Mouse (Mus musculus): ENCODE measurements around the gene Pds5b. TPM values are rescaled to one million over a fixed set of nuclear protein-coding genes. Genes with fewer than 3 reads are reported as not detected.
"Not testable (repeated sequence)": the region's sequence is repeated elsewhere in the genome, so short reads cannot be mapped to it uniquely, and the experiment has no call there.

Gene Pds5b
- total RNA-seq (2018; cell fraction: chromatin; rRNA removed): 10 to 100 TPM in 24 of 26 experiments, 1 to 10 TPM in 2; 8.1 to 48.6 (median 38.0) TPM
- total RNA-seq (2018; cell fraction: cytosol; rRNA removed): 10 to 100 TPM in 3 of 26 experiments, 1 to 10 TPM in 23; 5.3 to 11.2 (median 8.5) TPM
- 10 to 100 TPM in 24 of 26 experiments, 1 to 10 TPM in 2; 7.1 to 46.6 (median 23.3) TPM for total RNA-seq (2018; cell fraction: nucleus; rRNA removed)
- polyA plus RNA-seq (2018): 7.0 to 11.5 TPM (median 8.4 TPM) in 3 replicates

DNA sequence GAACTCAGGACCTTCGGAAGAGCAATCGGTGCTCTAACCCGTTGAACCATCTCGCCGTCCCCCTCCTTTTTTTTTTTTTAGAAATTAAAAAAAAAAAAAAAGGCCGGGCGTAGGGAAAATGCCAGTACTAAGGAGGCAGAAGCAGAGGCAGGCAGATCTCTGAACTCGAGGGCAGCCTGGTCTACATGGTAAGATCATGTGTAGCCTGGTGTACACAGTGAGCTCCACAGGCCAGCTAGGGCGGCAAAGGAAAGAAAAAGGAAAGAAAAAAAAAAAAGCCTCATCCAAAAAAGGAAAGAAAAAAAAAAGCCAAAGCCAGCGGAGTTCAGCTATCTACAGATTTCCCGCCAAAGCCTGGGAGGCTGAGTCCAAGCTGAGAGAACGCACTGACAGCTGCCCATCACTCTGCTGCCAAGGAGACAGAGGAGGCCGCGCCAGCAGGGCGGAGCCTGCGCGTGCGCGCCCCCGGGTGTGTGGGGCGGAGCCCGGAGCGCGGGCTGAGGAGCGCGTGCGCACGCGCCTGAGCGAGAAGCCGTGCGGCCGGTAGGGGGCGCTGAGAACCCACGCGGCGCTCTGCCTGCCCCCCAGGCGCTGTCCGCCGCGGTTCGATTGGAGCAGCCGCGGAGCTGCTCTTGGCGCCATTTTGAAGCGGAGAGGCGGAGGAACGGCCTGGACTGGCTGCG lies at the start of gene Pds5b:
Gene Pds5b, plus strand, starts transcription at position 587 of the 683 bp plus-strand sequence.
- Histone ChIP-seq H3K27ac (no peak within 1 kb of the TSS), H3K79me2 (ENCODE audit: inconsistent target) (peaks cover 40% of the 10 kb centered on the region), H3K4me3 (ENCODE audit: inconsistent target) (peak within 1 kb of the TSS; percentile 52), H3K36me3 (ENCODE audit: inconsistent target) (no peaks in the 10 kb centered on the region)
- 12% methylated on average over 41 of the region's 49 CpGs for WGBS (ENCODE audit: missing documents)

DNA sequence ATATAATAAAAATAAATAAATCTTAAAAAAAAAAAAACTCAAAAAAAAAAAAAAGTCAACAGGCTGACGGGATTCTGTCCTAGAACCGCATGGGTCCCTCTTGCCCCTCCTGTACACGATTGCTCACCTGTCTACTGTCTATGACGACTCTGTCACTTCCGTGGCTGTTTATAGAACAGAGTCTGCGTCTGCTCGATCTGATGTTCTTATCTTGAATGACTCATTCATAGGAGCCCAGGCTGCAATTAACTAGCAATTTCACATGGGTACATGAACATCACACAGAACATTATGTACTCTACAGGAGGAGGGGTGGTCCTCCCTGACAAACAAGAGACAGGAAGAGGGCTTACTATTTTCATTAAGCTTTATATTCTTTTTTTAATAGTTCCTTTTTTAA lies 48.0 kb upstream of the Pds5b start:
- H3K79me2 ChIP-seq (ENCODE audit: inconsistent target): no peaks in the 10 kb centered on the region
- H3K27ac ChIP-seq: no peak overlapping the region
- H3K36me3 ChIP-seq (ENCODE audit: inconsistent target): no peaks in the 10 kb centered on the region
- no peak overlapping the region for H3K4me3 ChIP-seq (ENCODE audit: inconsistent target)
- whole genome bisulfite sequencing (ENCODE audit: missing documents): 89% methylated on average over 7 of the region's 7 CpGs

DNA sequence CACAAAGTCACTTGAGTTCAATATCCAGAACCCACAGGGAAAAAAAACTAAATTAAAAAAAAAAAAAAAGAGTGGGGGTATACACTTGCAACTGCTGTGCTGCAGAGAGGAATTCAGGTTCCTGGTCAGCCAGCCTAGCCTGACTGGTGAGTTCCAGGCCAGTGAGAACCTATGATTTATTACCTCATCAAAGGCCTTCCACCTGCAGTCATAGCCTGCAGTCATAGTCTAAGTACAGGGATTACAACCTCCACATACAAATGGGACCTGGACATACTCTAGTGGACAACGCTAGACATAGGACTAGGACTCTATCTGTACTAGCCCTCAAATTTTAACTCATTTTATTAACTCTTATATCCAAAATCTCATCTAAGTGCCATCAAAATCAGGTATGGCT lies 44.3 kb upstream of the Pds5b start:
- Histone ChIP-seq H3K4me3 (ENCODE audit: inconsistent target) (no peak overlapping the region), H3K36me3 (ENCODE audit: inconsistent target) (no peaks in the 10 kb centered on the region), H3K79me2 (ENCODE audit: inconsistent target) (no peaks in the 10 kb centered on the region), H3K27ac (no peak overlapping the region)
- 100% methylated on average over 1 of the region's 1 CpGs for WGBS (ENCODE audit: missing documents)

DNA sequence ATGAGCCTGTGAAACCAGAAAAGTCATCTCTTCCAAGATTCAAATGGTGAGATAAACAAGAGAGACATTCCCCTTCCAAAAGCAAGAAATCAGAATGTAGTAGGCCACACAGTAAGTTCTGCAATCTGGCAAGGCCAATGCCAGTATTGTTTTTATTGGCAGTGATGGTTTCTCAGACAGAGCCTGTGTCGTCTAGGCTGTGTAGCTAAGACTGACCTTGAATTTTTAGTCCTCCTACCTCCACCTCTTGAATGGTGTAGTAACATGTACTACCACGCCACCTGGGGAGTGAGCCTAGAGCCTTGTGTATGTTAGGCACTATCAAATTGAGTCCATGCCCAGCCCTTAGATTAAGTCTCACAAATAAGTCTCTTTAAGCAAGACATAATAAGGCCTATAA lies 43.8 kb upstream of the Pds5b start:
- Histone ChIP-seq H3K27ac (no peak overlapping the region), H3K79me2 (ENCODE audit: inconsistent target) (no peaks in the 10 kb centered on the region), H3K4me3 (ENCODE audit: inconsistent target) (no peak overlapping the region), H3K36me3 (ENCODE audit: inconsistent target) (no peaks in the 10 kb centered on the region)
- 100% methylated on average over 2 of the region's 2 CpGs for WGBS (ENCODE audit: missing documents)

DNA sequence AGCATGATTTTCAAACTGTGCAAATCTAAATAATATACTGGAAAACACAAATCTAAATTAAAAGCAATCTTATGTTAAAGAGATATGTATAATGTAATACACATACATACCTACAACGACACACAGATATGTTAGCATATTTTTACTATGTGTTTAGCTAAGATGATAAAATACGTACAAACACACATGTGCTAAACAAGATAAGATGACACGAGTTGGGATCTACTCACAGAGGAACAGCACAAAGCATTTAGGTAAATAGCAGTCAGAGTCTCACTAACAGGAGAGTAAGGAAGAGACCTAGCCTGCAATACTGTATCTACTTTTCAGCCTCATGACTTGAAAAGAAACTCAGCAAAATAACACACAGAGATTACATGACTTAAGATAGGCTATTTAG lies 32.1 kb upstream of the Pds5b start:
- H3K36me3 ChIP-seq (ENCODE audit: inconsistent target): peaks cover 48% of the 10 kb centered on the region; the same call in 1 of the 2 replicates
- H3K4me3 ChIP-seq (ENCODE audit: inconsistent target): no peak overlapping the region
- H3K79me2 ChIP-seq (ENCODE audit: inconsistent target): peaks cover 7% of the 10 kb centered on the region; the same call in 1 of the 2 replicates
- no peak overlapping the region for H3K27ac ChIP-seq
- WGBS (ENCODE audit: missing documents): 92% methylated on average over 3 of the region's 3 CpGs

DNA sequence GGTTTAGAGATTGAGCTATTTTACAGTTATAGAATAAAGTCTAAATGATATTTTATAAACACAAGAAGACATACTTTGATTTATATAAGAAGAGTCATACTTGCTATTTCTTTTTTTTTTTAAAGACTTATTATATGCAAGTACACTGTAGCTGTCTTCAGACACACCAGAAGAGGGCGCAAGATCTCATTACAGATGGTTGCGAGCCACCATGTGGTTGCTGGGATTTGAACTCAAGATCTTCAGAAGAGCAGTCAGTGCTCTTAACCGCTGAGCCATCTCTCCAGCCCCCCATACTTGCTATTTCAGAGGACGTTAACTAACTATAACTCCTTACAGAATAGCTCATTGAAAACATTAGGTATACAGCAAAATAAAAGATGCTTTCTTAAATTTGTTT lies 30.1 kb upstream of the Pds5b start:
- Histone ChIP-seq H3K79me2 (ENCODE audit: inconsistent target) (peaks cover 22% of the 10 kb centered on the region; the same call in 1 of the 2 replicates), H3K36me3 (ENCODE audit: inconsistent target) (peaks cover 45% of the 10 kb centered on the region; the same call in 1 of the 2 replicates)
- WGBS (ENCODE audit: missing documents): 94% methylated on average over 4 of the region's 4 CpGs

DNA sequence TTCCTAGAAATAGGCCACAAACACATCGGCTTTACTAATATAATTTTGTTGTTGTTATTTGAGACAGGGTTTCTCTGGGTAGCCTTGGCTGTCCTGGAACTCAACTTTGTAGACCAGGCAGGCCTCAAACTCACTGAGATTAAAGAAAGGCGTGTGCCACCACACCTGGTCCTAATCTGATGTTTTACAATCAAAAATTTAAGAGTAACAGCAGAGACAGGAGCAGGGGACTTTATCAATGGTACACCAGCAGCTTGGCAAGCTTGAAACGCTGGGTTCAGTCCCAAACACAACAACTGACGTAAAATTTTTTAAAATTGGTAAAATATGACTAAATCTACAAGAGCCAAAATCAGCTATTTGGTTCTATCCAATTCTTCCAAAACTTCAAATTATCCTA lies 28.6 kb upstream of the Pds5b start:
- H3K36me3 ChIP-seq (ENCODE audit: inconsistent target): peaks cover 50% of the 10 kb centered on the region
- peaks cover 35% of the 10 kb centered on the region; the same call in 1 of the 2 replicates for H3K79me2 ChIP-seq (ENCODE audit: inconsistent target)
- no peak overlapping the region for H3K27ac ChIP-seq
- H3K4me3 ChIP-seq (ENCODE audit: inconsistent target): no peak overlapping the region
- WGBS (ENCODE audit: missing documents): 95% methylated on average over 4 of the region's 4 CpGs

More for the DNA sequence above, 30.1 kb upstream of the Pds5b start:
- H3K27ac ChIP-seq; H3K4me3 ChIP-seq (ENCODE audit: inconsistent target): not testable (repeated sequence)

DNA sequence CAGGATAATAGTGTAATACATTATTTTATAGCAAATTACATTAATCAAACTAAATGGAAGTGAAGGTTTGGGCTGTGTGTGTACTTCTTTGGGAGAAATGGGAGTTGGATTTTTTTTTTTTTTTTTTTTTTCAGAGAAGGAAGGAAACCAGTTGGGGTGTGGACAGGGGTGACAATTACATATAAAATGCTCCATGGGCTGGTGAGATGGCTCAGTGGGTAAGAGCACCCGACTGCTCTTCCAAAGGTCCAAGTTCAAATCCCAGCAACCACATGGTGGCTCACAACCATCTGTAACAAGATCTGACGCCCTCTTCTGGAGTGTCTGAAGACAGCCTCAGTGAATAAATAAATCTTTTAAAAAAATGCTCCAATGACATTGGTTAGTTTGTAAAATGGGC lies 21.0 kb upstream of the Pds5b start:
- H3K79me2 ChIP-seq (ENCODE audit: inconsistent target): peaks cover 97% of the 10 kb centered on the region
- H3K27ac ChIP-seq: no peak overlapping the region
- peaks cover 11% of the 10 kb centered on the region for H3K36me3 ChIP-seq (ENCODE audit: inconsistent target)
- no peak overlapping the region for H3K4me3 ChIP-seq (ENCODE audit: inconsistent target)
- WGBS (ENCODE audit: missing documents): 96% methylated on average over 2 of the region's 2 CpGs

DNA sequence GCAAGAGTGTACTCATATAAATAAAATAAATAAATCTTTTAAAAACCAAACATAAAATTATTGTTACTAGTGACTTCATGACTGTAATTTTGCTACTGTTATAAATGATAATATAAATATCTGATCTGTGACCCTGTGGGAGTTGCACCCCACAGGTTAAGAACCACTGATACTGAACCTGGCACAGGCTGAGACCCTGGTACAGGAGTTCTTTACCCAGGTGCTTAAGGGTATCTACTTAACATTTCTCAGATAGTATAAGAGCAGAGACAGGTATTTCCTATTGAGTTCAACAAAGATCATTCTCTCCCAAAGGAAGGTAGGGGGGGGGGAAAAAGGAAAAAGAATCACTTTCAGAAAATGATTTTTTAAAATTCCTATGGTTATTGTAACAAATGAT lies 19.0 kb upstream of the Pds5b start:
- Histone ChIP-seq H3K27ac (no peak overlapping the region), H3K4me3 (ENCODE audit: inconsistent target) (no peak overlapping the region), H3K36me3 (ENCODE audit: inconsistent target) (no peaks in the 10 kb centered on the region; the same call in none of the 2 replicates), H3K79me2 (ENCODE audit: inconsistent target) (peaks cover 100% of the 10 kb centered on the region)

DNA sequence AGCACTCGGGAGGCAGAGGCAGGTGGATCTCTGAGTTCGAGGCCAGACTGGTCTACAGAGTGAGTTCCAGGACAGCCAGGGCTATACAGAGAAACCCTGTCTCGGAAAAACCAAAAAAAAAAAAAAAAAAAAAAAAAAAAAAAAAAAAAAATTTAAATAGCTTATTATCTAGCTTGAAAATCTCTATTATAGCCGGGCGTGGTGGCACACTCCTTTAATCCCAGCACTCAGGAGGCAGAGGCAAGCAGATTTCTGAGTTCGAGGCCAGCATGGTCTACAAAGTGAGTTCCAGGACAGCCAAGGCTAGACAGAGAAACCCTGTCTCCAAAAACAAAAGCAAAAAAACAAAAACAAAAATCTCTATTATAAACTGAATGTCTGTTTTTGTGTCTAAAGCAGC lies 14.1 kb upstream of the Pds5b start:
- H3K4me3 ChIP-seq (ENCODE audit: inconsistent target); H3K27ac ChIP-seq: not testable (repeated sequence)
- H3K36me3 ChIP-seq (ENCODE audit: inconsistent target): peaks cover 12% of the 10 kb centered on the region; the same call in 1 of the 2 replicates
- H3K79me2 ChIP-seq (ENCODE audit: inconsistent target): peaks cover 100% of the 10 kb centered on the region
- 79% methylated on average over 3 of the region's 6 CpGs for WGBS (ENCODE audit: missing documents)

DNA sequence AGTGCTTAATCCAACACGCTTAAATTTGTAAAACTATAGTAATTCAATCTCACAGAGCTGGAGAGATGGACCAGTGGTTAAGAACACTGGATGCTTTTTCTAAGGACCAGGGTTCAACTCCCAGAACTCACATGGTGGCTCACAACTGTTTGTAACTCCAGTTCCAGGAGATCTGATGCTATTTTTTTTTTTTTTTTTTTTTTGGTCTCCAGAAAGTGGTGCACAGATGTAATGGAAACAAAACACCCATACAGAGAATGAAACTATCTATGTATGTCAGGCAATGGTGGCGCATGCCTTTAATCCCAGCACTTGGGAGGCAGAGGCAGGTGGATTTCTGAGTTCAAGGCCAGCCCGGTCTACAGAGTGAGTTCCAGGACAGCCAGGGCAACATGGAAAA lies 13.2 kb upstream of the Pds5b start:
- Histone ChIP-seq H3K36me3 (ENCODE audit: inconsistent target) (peaks cover 12% of the 10 kb centered on the region; the same call in 1 of the 2 replicates), H3K79me2 (ENCODE audit: inconsistent target) (peaks cover 97% of the 10 kb centered on the region)
- WGBS (ENCODE audit: missing documents): 93% methylated on average over 3 of the region's 3 CpGs
- H3K27ac ChIP-seq; H3K4me3 ChIP-seq (ENCODE audit: inconsistent target): not testable (repeated sequence)

DNA sequence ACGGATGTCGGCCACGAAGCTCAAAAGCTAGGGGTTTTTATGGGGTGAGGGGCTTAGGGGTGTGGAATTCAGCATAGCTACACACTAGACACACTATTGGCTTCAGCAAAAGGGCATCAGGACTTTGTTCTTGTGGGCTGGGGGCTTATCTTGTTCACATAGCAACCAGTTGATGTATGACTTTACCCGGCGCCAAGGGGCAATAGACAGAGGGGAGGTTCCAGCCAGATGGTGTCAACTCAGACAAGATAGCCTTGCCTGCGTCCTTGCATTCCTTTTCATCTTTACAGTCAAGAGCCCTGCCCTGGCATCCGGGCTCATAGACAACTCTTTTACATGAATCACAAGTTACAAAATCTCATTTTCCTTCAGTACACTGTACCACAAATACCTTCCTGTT lies 9.6 kb upstream of the Pds5b start:
- 92% methylated on average over 7 of the region's 7 CpGs for WGBS (ENCODE audit: missing documents)
- H3K27ac ChIP-seq: not testable (repeated sequence)
- H3K4me3 ChIP-seq (ENCODE audit: inconsistent target): peak overlapping the region; percentile 88; the same call in 1 of the 2 replicates
- peaks cover 12% of the 10 kb centered on the region; the same call in 1 of the 2 replicates for H3K36me3 ChIP-seq (ENCODE audit: inconsistent target)
- H3K79me2 ChIP-seq (ENCODE audit: inconsistent target): peaks cover 61% of the 10 kb centered on the region

DNA sequence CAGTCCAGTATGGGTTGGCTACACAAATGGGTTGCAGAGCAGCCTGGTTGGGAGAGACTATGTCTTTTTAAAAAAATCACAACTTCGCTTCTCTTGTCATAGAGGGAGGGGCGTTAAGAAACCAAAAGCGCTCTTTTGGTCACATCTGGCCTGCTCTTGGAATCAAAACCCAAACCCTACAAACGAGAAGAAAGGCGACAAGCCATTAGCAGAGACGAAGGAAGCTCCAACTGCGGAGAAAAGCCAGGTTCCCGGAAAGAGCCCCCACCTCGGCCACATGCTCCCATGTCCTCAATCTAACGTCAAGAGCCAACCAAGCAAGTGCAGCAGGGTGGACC lies 8.8 kb upstream of the Pds5b start:
- Histone ChIP-seq H3K4me3 (ENCODE audit: inconsistent target) (peak overlapping the region; percentile 88), H3K36me3 (ENCODE audit: inconsistent target) (peaks cover 12% of the 10 kb centered on the region; the same call in 1 of the 2 replicates), H3K27ac (peak overlapping the region; percentile 72), H3K79me2 (ENCODE audit: inconsistent target) (peaks cover 52% of the 10 kb centered on the region)
- WGBS (ENCODE audit: missing documents): 3% methylated on average over 10 of the region's 10 CpGs

DNA sequence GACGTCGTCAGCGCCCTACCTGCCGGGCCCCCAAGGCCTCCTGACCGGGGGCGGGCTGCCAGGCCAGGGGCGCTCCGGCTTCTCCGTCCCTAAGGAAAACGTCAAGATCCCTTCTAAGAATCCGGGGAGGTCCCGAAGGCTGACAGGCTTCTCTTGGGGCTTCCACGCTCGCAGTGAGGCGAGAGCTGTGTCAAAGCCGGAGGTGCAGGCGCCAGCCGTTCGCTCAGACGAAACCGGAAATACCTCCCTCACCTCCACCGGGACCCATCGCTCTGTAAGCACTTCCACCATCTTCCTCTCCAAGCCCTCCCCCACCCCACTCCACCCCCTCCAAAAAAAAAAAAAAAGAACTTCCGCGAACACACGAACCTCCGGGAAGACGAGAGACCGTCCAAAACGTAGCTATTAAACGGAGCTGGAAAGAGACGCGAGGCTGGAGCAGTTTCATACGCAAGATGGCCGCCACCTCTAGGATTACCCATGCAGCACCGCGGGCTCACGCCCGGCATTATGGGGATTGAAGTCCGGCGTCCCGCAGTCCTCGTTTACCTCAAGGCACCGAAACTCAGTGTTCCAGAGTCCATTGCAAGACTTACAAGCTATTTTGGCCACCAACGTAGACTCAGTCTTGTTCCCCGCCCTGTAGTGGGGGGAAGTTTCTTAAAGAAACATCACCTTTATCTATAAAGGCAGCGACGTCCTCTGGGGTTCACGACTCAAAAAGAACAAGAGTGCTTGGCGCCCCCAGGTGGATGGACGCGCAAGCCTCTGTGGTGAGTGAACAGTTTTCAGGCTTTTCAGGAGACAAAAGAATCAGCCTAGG lies 8.2 kb upstream of the Pds5b start:
- peaks cover 12% of the 10 kb centered on the region; the same call in 1 of the 2 replicates for H3K36me3 ChIP-seq (ENCODE audit: inconsistent target)
- H3K79me2 ChIP-seq (ENCODE audit: inconsistent target): peaks cover 46% of the 10 kb centered on the region
- H3K4me3 ChIP-seq (ENCODE audit: inconsistent target): peak overlapping the region; percentile 88
- 1% methylated on average over 48 of the region's 52 CpGs for WGBS (ENCODE audit: missing documents)
- H3K27ac ChIP-seq: peak overlapping the region; percentile 72

Measured in macrophage (primary cell).